Mouse (Mus musculus) E14TG2a.4 (cell line): ENCODE data around the gene Fxn.

Source experiments
- CTCF ChIP-seq: conservative IDR thresholded peaks from 2 replicates; pipeline ENCODE4 v1.5.1; 2014; ENCODE audit warnings: low read length
- NANOG ChIP-seq: IDR thresholded peaks from 2 replicates; pipeline ENCODE4 v1.6.1; 2014; ENCODE audit warnings: borderline replicate concordance, low read length, mixed read lengths
- POU5F1 ChIP-seq: IDR thresholded peaks from 2 replicates; pipeline ENCODE4 v1.6.1; 2014; ENCODE audit warnings: low read length, borderline replicate concordance

- TF ChIP-seq CTCF (no peak), POU5F1 (no peak), NANOG (no peak)
Observed at GRCm38 (mm10) chr19:24293537-24293936, 13.1 kb upstream of the Fxn start.
